Mouse (Mus musculus): ENCODE measurements around the gene Polg2. TPM values are rescaled to one million over a fixed set of nuclear protein-coding genes. Genes with fewer than 3 reads are reported as not detected.
A peak's percentile ranks its signal among the peaks of the same experiment; 100 is the strongest.

Gene Polg2
- total and polyA plus RNA-seq, 3 experiments = 6.3 to 10.7 TPM; not detected in 1

GRCm38 (mm10) chr11:106723611-106724125 lies 55.7 kb downstream of the Polg2 start:
- DNase-seq (ENCODE audit: low read depth, low spot score) = peak; percentile 19
- Histone ChIP-seq H3K27ac (ENCODE audit: control insufficient read depth, low read depth, low read length) (no peak overlapping the region; the same call in 1 of the 2 replicates), H3K79me2 (ENCODE audit: control insufficient read depth, insufficient read depth, low read length, poor library complexity) (no peaks in the 10 kb centered on the region)

GRCm38 (mm10) chr11:106722831-106723361 lies 56.4 kb downstream of the Polg2 start:
- no peaks in the 10 kb centered on the region; a peak in 1 of 4 replicates for H3K27me3 ChIP-seq (ENCODE audit: control insufficient read depth in 1 of 2, insufficient read depth in 2 of 2, low read length in 2 of 2)
- peak overlapping the region; percentile 46 for H3K27ac ChIP-seq (ENCODE audit: control insufficient read depth, low read depth, low read length)
- H3K9me3 ChIP-seq (replicated peaks; ENCODE audit: insufficient read depth, low read length) = no peaks in the 10 kb centered on the region
- peaks cover 0 to 36% of the 10 kb centered on the region in 2 experiments; a peak in 2 of 4 replicates for H3K36me3 ChIP-seq (ENCODE audit: control insufficient read depth in 1 of 2, insufficient read depth in 2 of 2, low read length in 2 of 2)
- peak overlapping the region; percentile 29; the same call in 1 of the 2 replicates for H3K9ac ChIP-seq (ENCODE audit: control insufficient read depth, low read depth, low read length, poor library complexity, severe bottlenecking)
- TF ChIP-seq USF1 (IDR thresholded peaks at IDR 0.05; ENCODE audit: low read depth, low read length) = peak; percentile 77
- TF ChIP-seq HCFC1 (IDR thresholded peaks at IDR 0.05; ENCODE audit: low read depth, low read length) = no peak
- no peak for TF ChIP-seq ELF1 (IDR thresholded peaks at IDR 0.05; ENCODE audit: low read depth, low read length)
- no peak for TF ChIP-seq UBTF (IDR thresholded peaks at IDR 0.05; ENCODE audit: borderline replicate concordance, insufficient read depth, low read depth, low read length)
- no peak for TF ChIP-seq NRF1 (IDR thresholded peaks at IDR 0.05; ENCODE audit: insufficient read depth, low read depth, low read length, poor library complexity, severe bottlenecking)
- TF ChIP-seq MAZ (IDR thresholded peaks at IDR 0.05; ENCODE audit: low read depth, low read length) = no peak; the same call in 1 of the 2 replicates
- no peak for TF ChIP-seq RCOR1 (IDR thresholded peaks at IDR 0.05; ENCODE audit: low read depth, low read length)
- TF ChIP-seq JUND (IDR thresholded peaks at IDR 0.05; ENCODE audit: low read depth, low read length) = no peak
- TF ChIP-seq EP300 (IDR thresholded peaks at IDR 0.05; ENCODE audit: low read depth in 1 of 2, low read length in 2 of 2) = peak; percentile 21 to 65; a peak in 3 of 4 replicates
- TF ChIP-seq ETS1 (IDR thresholded peaks at IDR 0.05; ENCODE audit: low read depth, low read length) = peak; percentile 54; the same call in 1 of the 2 replicates
- TF ChIP-seq TCF12 (IDR thresholded peaks at IDR 0.05; ENCODE audit: low read depth, low read length) = peak; percentile 49
- peak; percentile 93 for TF ChIP-seq BHLHE40 (IDR thresholded peaks at IDR 0.05; ENCODE audit: borderline replicate concordance, low read depth, low read length)
- 0 out of 2 replicates have a peak, but pooled peaks have one; percentile 25 for TF ChIP-seq MXI1 (IDR thresholded peaks at IDR 0.05; ENCODE audit: low read depth, low read length)
- TF ChIP-seq MEF2A (IDR thresholded peaks at IDR 0.05; ENCODE audit: extremely low read depth, insufficient replicate concordance, low read depth, low read length, poor library complexity, severe bottlenecking) = no peak
- peak; percentile 51; the same call in 1 of the 2 replicates for TF ChIP-seq GATA1 (IDR thresholded peaks at IDR 0.05; ENCODE audit: low read depth, low read length)
- TF ChIP-seq MYC (IDR thresholded peaks at IDR 0.05; ENCODE audit: low read depth, low read length) = 0 out of 2 replicates have a peak, but pooled peaks have one; percentile 30
- DNase-seq (ENCODE audit: low read depth, low spot score) = peak; percentile 73
- no peak overlapping the region for H3K4me3 ChIP-seq (ENCODE audit: control insufficient read depth in 1 of 2, insufficient read depth in 1 of 2, low read depth in 2 of 2, low read length in 2 of 2)
- H3K4me1 ChIP-seq (ENCODE audit: control insufficient read depth in 1 of 2, insufficient read depth in 2 of 2, low read length in 2 of 2) = peaks cover 23 to 39% of the 10 kb centered on the region in 2 experiments
- H3K79me2 ChIP-seq (ENCODE audit: control insufficient read depth, insufficient read depth, low read length, poor library complexity) = no peaks in the 10 kb centered on the region

More at GRCm38 (mm10) chr11:106723611-106724125, 55.7 kb downstream of the Polg2 start:
- no peaks in the 10 kb centered on the region; a peak in 1 of 4 replicates for H3K27me3 ChIP-seq (ENCODE audit: control insufficient read depth in 1 of 2, insufficient read depth in 2 of 2, low read length in 2 of 2)
- no peak for TF ChIP-seq TBP (IDR thresholded peaks at IDR 0.05; ENCODE audit: low read depth, low read length)
- 0 out of 2 replicates have a peak, but pooled peaks have one; percentile 15 for TF ChIP-seq MAX (IDR thresholded peaks at IDR 0.05; ENCODE audit: low read length)
- no peak overlapping the region for H3K4me3 ChIP-seq (ENCODE audit: control insufficient read depth in 1 of 2, insufficient read depth in 1 of 2, low read depth in 2 of 2, low read length in 2 of 2)
- H3K9ac ChIP-seq (ENCODE audit: control insufficient read depth, low read depth, low read length, poor library complexity, severe bottlenecking) = no peak overlapping the region
- peaks cover 0 to 44% of the 10 kb centered on the region in 2 experiments; a peak in 2 of 4 replicates for H3K36me3 ChIP-seq (ENCODE audit: control insufficient read depth in 1 of 2, insufficient read depth in 2 of 2, low read length in 2 of 2)
- peaks cover 30 to 47% of the 10 kb centered on the region in 2 experiments for H3K4me1 ChIP-seq (ENCODE audit: control insufficient read depth in 1 of 2, insufficient read depth in 2 of 2, low read length in 2 of 2)
- H3K9me3 ChIP-seq (replicated peaks; ENCODE audit: insufficient read depth, low read length) = no peaks in the 10 kb centered on the region

Measured in MEL (cell line).